Mouse (Mus musculus) forebrain, embryonic 11.5 days (tissue): ENCODE data around the gene Park7. TPM values are rescaled to one million over a fixed set of nuclear protein-coding genes. Genes with fewer than 3 reads are reported as not detected.

Experiments used
- ATAC-seq: fragments of 200-750 bp; cut with Nextera tagmentation; replicated peaks from 2 replicates; pipeline ENCODE4 v1.8.0; 2017; ENCODE audit warnings: moderate TSS enrichment; ENCODE audit not compliant: low FRiP score
- DNase-seq: peaks from one replicate; pipeline ENCODE4 v3.0.0-alpha.2; 2017; ENCODE audit warnings: low spot score
- H3K27ac ChIP-seq: fragments of 300-500 bp; sonication (generic); 2 replicates; pipeline ENCODE4 v1.5.1; 2014; ENCODE audit warnings: low read depth, low read length
- H3K27me3 ChIP-seq: fragments of 300-500 bp; sonication (generic); 2 replicates; pipeline ENCODE4 v1.6.1; 2014; ENCODE audit warnings: mild to moderate bottlenecking, low read length, mixed read lengths; ENCODE audit not compliant: control insufficient read depth, insufficient read depth
- H3K36me3 ChIP-seq: fragments of 300-500 bp; sonication (generic); 2 replicates; pipeline ENCODE4 v1.6.1; 2014; ENCODE audit warnings: mild to moderate bottlenecking, low read length, moderate library complexity, mixed read lengths; ENCODE audit not compliant: control insufficient read depth, insufficient read depth
- H3K4me1 ChIP-seq: fragments of 300-500 bp; sonication (generic); replicated peaks from 2 replicates; pipeline ENCODE4 v1.6.1; 2014; ENCODE audit warnings: low read length, mixed read lengths; ENCODE audit not compliant: control insufficient read depth, insufficient read depth
- H3K4me2 ChIP-seq: fragments of 300-500 bp; sonication (generic); 2 replicates; pipeline ENCODE4 v1.6.1; 2014; ENCODE audit warnings: low read depth, mild to moderate bottlenecking, low read length, moderate library complexity, mixed read lengths; ENCODE audit not compliant: severe bottlenecking
- H3K4me3 ChIP-seq: fragments of 300-500 bp; sonication (generic); 2 replicates; pipeline ENCODE4 v1.5.1; 2014; ENCODE audit warnings: low read depth, low read length
- H3K9ac ChIP-seq: fragments of 300-500 bp; sonication (generic); 2 replicates; pipeline ENCODE4 v1.6.1; 2014; ENCODE audit warnings: low read length
- H3K9me3 ChIP-seq: fragments of 300-500 bp; sonication (generic); 2 replicates; pipeline ENCODE4 v1.6.1; 2016; ENCODE audit warnings: low read length, mixed read lengths; ENCODE audit not compliant: control insufficient read depth
- WGBS: fragments of 180-500 bp; shearing (Covaris S2); extraction: QIAGEN DNeasy Blood & Tissue Kit; methylation state at CpG from one replicate; pipeline ENCODE4 v1.1.7; 2014; 5-methylcytosine and 5-hydroxymethylcytosine counted together
- polyA plus RNA-seq: library from polyadenylated mRNA; unstranded; fragments of >200 nt; fragmentation: Nextera tagmentation; extraction: Ambion mirVana; gene quantifications from 2 replicates; pipeline ENCODE4 v1.2.1, GENCODE M21; 2014

Park7 gene
- polyA plus RNA-seq, 1 experiment from 2014 or later, result 412 TPM

DNA sequence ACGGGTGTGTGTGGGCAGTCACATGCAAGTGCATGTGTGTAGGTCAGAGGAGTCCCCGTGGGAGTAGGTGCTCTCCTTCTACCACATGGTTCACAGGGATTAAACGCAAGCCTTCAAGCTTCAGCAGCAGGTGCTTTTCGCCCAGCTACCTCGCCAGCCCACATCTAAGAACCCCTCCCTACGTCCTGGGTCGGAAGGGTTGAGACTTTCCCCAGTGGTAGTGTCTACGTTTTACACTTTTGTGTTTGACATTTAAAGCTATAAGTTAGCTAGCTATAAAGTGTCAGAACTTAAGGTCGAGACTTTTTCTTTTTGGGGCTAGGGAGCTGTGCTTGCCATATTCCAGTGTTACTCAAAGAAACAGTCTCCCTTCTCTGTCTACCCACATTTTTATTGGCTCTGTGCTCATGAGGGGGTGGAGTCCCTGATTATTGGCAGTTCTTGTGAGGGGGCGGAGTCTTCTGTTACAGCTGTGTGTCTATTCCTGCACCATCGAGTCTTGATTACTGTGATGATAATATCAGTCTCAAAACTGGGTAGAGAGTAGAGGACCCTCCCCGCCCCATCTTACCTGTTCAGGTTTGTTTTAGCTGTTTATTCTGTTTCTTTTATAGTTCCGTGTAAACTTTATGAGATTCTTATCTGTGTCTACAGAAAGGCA lies 25.9 kb upstream of the Park7 start:
- no peaks in the 10 kb centered on the region for H3K4me1 ChIP-seq
- H3K9ac ChIP-seq, result no peak overlapping the region
- ATAC-seq, result no peak
- DNase-seq, result no peak
- H3K4me2 ChIP-seq, result no peak overlapping the region
- no peaks in the 10 kb centered on the region for H3K9me3 ChIP-seq
- H3K27me3 ChIP-seq, result no peaks in the 10 kb centered on the region
- H3K27ac ChIP-seq, result no peak overlapping the region
- no peak overlapping the region for H3K4me3 ChIP-seq
- H3K36me3 ChIP-seq, result no peaks in the 10 kb centered on the region
- WGBS, result 64% methylated on average over 13 of the region's 13 CpGs

DNA sequence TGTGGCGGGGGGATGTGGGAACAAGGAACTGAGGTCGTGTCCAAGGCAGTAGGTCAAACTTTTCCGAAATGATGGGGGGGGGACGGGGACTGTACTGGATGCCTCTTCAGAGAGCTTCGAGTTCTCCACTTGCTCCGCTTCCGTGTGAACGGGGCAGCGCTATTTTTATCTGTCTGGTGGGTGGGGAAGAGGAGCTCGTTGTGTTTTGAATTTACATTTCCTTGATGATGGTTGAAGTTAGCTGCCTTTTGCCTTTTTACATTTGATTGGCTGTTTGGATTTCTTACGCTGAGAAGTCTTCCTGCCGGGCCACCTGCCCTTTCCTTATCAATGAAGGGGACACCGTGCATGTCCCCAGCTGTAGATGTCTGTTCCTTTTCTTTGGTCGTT lies 23.8 kb upstream of the Park7 start:
- peak overlapping the region; percentile 12; the same call in 1 of the 2 replicates for H3K4me2 ChIP-seq
- WGBS, result 69% methylated on average over 14 of the region's 14 CpGs
- H3K4me3 ChIP-seq, result no peak overlapping the region
- DNase-seq (no peak), ATAC-seq (no peak)
- H3K27ac ChIP-seq, result no peak overlapping the region
- no peaks in the 10 kb centered on the region for H3K4me1 ChIP-seq
- no peaks in the 10 kb centered on the region for H3K36me3 ChIP-seq
- H3K27me3 ChIP-seq, result no peaks in the 10 kb centered on the region
- no peaks in the 10 kb centered on the region for H3K9me3 ChIP-seq
- H3K9ac ChIP-seq, result no peak overlapping the region

DNA sequence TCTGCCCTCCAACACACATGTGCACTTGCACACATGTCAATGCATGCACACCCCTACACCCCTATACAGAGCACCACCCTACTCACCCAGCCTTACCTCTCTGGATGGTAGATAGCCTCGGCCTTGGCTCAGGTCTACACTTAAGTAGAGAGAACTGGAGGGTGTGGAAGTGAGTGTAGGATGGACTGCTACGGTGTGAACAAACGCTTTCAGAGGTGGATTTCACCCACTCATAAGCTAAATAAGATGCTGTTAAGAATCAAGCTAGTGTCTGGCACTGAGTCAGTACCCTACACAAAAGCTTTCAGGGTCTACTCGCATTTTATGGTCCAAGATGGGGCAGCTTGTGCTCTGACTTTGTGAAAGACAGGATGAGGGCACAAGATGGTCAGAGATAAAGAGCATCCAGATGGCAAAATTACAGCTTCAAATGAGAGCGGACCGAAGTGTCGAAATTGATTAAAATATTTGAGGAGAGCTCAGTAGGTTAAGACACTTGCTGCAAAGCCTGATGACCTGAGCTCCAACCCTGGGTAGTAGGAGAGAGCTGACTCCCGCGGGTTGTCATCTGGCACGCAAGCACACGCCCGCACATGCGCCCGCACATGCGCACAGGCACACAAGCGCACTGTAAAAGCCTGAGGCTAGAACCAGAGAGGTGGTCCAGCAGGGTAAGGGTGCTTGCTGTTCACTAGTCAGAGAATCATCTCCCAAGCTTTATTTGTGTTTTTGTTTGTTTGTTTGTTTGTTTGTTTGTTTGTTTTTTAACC lies 23.2 kb upstream of the Park7 start:
- DNase-seq (no peak), ATAC-seq (no peak)
- Histone ChIP-seq H3K9me3 (no peaks in the 10 kb centered on the region), H3K4me3 (no peak overlapping the region), H3K9ac (no peak overlapping the region), H3K27me3 (no peaks in the 10 kb centered on the region), H3K27ac (no peak overlapping the region), H3K4me1 (no peaks in the 10 kb centered on the region), H3K36me3 (no peaks in the 10 kb centered on the region), H3K4me2 (no peak overlapping the region)
- WGBS, result 79% methylated on average over 16 of the region's 16 CpGs

DNA sequence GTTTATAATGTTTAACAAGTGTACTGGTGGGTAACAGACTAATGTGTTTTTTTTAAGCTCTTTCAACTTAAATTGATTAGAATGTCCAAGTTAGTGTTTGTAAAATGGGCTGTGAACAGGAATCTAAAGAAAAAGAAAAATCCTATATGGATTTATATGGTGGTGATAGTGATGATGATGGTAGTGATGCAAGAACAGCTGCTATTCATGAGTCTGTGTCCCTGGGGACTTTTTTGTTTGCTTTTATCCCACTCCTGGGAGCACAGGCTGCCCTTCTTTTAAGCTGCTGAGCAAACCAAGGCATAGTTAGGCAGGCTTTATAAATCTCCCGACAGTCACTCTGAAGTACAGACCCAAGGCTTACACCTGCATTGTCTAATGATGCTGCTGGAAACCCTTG lies 19.3 kb upstream of the Park7 start:
- Histone ChIP-seq H3K4me2 (no peak overlapping the region), H3K27ac (no peak overlapping the region), H3K36me3 (no peaks in the 10 kb centered on the region), H3K4me1 (no peaks in the 10 kb centered on the region), H3K9ac (no peak overlapping the region), H3K4me3 (no peak overlapping the region), H3K9me3 (no peaks in the 10 kb centered on the region), H3K27me3 (no peaks in the 10 kb centered on the region)
- DNase-seq (no peak), ATAC-seq (no peak)
- WGBS, result 77% methylated on average over 1 of the region's 1 CpGs

DNA sequence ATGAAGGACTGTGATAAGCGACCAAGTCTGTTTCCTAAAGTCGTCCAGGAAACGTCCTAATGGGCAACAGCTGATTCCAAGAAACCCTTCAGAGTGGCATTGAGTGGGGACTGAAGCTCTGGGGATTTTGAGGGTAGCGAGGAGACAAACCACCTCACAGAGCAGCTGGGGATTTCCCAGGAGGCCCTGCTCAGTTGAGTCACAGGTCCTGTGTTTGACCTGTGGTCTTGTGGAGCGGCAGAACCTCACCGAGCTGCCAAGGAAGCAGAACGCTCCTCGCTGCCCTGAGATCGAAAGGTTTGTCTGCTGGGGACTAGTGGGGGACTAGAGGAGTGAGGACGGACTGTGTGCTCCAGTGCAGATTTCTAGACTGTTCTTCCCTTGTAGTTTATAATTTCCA lies 13.6 kb upstream of the Park7 start:
- ATAC-seq (no peak), DNase-seq (no peak)
- Histone ChIP-seq H3K4me1 (no peaks in the 10 kb centered on the region), H3K4me3 (no peak overlapping the region), H3K27me3 (no peaks in the 10 kb centered on the region), H3K36me3 (no peaks in the 10 kb centered on the region), H3K4me2 (no peak overlapping the region), H3K9me3 (no peaks in the 10 kb centered on the region), H3K27ac (no peak overlapping the region), H3K9ac (no peak overlapping the region)
- 74% methylated on average over 10 of the region's 10 CpGs for WGBS

DNA sequence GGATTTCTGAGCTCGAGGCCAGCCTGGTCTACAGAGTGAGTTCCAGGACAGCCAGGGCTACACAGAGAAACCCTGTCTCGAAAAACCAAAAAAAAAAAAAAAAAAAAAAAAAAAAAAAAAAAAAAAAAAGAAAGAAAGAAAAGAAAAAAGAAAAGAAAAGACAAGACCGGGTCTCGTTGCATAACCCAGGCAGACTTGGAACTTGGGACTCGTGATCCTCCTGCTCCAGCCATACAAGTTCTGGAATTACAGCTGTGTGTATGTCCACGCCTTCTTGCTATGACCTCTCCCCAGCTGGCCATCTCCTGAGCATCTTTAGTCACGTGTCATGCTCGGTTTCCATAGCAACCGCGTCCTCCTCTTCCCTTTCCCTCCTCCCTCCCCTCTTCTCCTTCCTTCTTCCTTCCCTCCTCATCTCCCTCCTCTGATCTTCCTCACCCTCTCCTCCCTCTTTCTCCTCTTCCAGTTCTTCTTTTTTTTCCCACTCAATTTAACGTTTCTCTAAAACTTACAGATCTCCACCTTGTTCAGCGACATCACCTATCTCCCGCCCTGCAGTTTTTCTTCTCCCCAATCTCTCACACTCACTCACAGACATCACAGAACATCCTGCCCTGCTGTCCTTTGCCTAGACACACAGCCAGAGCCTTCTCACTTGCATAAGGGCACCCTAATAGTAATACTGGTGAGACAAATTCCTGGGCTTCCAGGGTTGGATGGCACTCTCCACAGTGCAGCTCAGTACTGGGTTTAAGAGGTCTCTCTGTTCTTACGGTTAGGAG lies 12.9 kb upstream of the Park7 start:
- Histone ChIP-seq H3K9ac (no peak overlapping the region), H3K36me3 (no peaks in the 10 kb centered on the region), H3K4me1 (no peaks in the 10 kb centered on the region), H3K27me3 (no peaks in the 10 kb centered on the region), H3K27ac (no peak overlapping the region), H3K9me3 (no peaks in the 10 kb centered on the region), H3K4me2 (no peak overlapping the region), H3K4me3 (no peak overlapping the region)
- DNase-seq (no peak), ATAC-seq (no peak)
- WGBS, result 51% methylated on average over 13 of the region's 14 CpGs

DNA sequence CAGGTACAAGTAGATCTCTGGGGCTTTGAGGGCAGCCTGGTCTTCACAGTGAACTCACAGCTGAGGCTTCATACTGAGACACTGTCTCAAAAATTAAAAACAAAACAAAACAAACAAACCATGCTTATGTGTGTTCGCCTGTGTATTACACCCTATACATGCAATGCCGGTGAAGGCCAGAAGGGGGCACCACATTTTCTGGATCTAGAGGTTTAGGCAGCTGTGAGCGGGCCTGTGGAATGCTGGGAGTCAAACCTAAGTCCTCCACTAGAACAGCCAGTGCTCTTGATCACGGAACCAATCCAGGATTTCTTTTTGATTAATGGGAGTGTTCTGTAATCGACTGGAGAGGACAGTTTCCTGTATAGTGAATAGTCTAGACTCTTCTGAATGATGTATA lies 11.7 kb upstream of the Park7 start:
- Histone ChIP-seq H3K36me3 (no peaks in the 10 kb centered on the region), H3K4me1 (no peaks in the 10 kb centered on the region), H3K27me3 (no peaks in the 10 kb centered on the region), H3K4me3 (no peak overlapping the region), H3K27ac (no peak overlapping the region), H3K9me3 (no peaks in the 10 kb centered on the region), H3K9ac (no peak overlapping the region), H3K4me2 (no peak overlapping the region)
- DNase-seq (no peak), ATAC-seq (no peak)
- whole genome bisulfite sequencing, result 56% methylated on average over 5 of the region's 5 CpGs

DNA sequence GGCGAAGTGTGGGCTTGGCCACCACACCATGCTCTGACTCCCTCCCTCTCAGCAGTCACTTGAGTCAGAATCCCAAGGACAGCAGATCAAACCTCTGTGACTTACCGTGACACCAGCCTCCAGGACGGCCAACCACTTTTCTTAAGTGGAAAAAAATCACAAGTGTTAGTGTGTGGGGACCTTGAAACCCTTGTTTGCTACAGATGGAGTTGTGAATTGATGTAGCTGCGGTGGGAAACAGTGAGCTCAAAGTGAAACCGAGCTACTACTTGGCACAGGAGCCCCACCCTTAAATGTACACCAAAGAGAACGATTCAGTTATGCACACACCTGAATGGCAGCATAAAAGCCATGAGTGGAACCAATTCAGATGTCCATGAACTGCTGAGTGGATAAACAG lies 10.7 kb upstream of the Park7 start:
- Histone ChIP-seq H3K4me2 (no peak overlapping the region), H3K4me1 (no peaks in the 10 kb centered on the region), H3K27ac (no peak overlapping the region), H3K4me3 (no peak overlapping the region), H3K9ac (no peak overlapping the region), H3K36me3 (no peaks in the 10 kb centered on the region), H3K27me3 (no peaks in the 10 kb centered on the region), H3K9me3 (no peaks in the 10 kb centered on the region)
- no peak for DNase-seq
- 85% methylated on average over 6 of the region's 6 CpGs for WGBS
- no peak for ATAC-seq
